Mouse (Mus musculus): ENCODE measurements around the gene Reep6. TPM values are rescaled to one million over a fixed set of nuclear protein-coding genes. Genes with fewer than 3 reads are reported as not detected.

Reep6 gene
- polyA plus RNA-seq, 1 experiment, result 287 TPM

GRCm38 (mm10) chr10:80296824-80297223 is 32.9 kb upstream of the Reep6 start:
- peaks cover 29% of the 10 kb centered on the region for H3K27me3 ChIP-seq (ENCODE audit: control insufficient read depth, insufficient read depth, low read length)
- TF ChIP-seq CTCF (IDR thresholded peaks at IDR 0.05; ENCODE audit: extremely low read depth, insufficient read length, insufficient replicate concordance, low read depth, low read length), result no peak
- TF ChIP-seq POLR2A (IDR thresholded peaks at IDR 0.05; ENCODE audit: low read depth, low read length), result no peak
- peaks cover 15% of the 10 kb centered on the region for H3K36me3 ChIP-seq (ENCODE audit: control insufficient read depth, insufficient read depth, low read length)
- H3K4me3 ChIP-seq (ENCODE audit: low read depth, low read length), result no peak overlapping the region
- H3K4me1 ChIP-seq (ENCODE audit: control insufficient read depth, insufficient read depth, insufficient read length, low read length), result peaks cover 7% of the 10 kb centered on the region
- WGBS, result 86% methylated on average over 5 of the region's 5 CpGs
- H3K27ac ChIP-seq (ENCODE audit: insufficient read depth, low read depth, low read length), result no peak overlapping the region

DNA sequence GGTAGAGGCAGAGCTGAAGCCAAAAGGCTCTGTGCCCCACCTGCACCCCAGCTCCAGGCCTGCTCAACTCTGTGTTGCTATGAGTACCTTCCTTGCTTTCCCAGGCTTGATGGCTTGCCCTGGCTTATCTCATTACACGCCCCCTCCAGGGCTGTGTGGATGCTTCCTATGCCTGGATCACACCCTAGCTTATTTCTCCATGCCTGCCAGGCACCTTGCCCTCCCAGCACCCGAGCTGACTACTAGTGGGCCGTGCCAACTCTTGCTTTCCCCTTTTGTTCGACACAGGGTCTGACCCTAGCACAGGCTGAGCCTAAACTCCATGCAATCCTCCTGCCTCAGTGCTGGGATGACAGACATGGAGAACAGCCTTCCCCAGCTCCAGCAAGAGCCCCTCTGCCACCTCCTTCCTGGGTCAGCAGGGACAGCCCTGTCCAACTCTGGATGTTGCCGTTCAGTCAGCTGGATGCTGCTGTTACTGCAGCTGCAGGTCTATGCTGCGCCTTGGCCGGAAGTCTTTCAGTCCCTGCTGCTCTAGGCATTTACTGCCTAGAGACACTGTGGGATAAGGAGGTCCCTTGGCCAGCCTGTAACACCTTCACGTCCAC is 32.1 kb upstream of the Reep6 start:
- peaks cover 7% of the 10 kb centered on the region for H3K4me1 ChIP-seq (ENCODE audit: control insufficient read depth, insufficient read depth, insufficient read length, low read length)
- no peak for TF ChIP-seq POLR2A (IDR thresholded peaks at IDR 0.05; ENCODE audit: low read depth, low read length)
- no peak for TF ChIP-seq CTCF (IDR thresholded peaks at IDR 0.05; ENCODE audit: extremely low read depth, insufficient read length, insufficient replicate concordance, low read depth, low read length)
- 56% methylated on average over 8 of the region's 8 CpGs for WGBS
- H3K36me3 ChIP-seq (ENCODE audit: control insufficient read depth, insufficient read depth, low read length), result peaks cover 15% of the 10 kb centered on the region
- H3K4me3 ChIP-seq (ENCODE audit: low read depth, low read length), result no peak overlapping the region
- H3K27ac ChIP-seq (ENCODE audit: insufficient read depth, low read depth, low read length), result no peak overlapping the region
- H3K27me3 ChIP-seq (ENCODE audit: control insufficient read depth, insufficient read depth, low read length), result peaks cover 33% of the 10 kb centered on the region

- Histone ChIP-seq H3K4me3 (ENCODE audit: low read depth, low read length) (no peak overlapping the region), H3K27me3 (ENCODE audit: control insufficient read depth, insufficient read depth, low read length) (peaks cover 38% of the 10 kb centered on the region), H3K27ac (ENCODE audit: insufficient read depth, low read depth, low read length) (no peak overlapping the region), H3K4me1 (ENCODE audit: control insufficient read depth, insufficient read depth, insufficient read length, low read length) (peaks cover 7% of the 10 kb centered on the region), H3K36me3 (ENCODE audit: control insufficient read depth, insufficient read depth, low read length) (peaks cover 9% of the 10 kb centered on the region)
- WGBS, result 9% methylated on average over 26 of the region's 26 CpGs
- TF ChIP-seq CTCF (IDR thresholded peaks at IDR 0.05; ENCODE audit: extremely low read depth, insufficient read length, insufficient replicate concordance, low read depth, low read length) (no peak), POLR2A (IDR thresholded peaks at IDR 0.05; ENCODE audit: low read depth, low read length) (no peak)
Measured at GRCm38 (mm10) chr10:80298571-80299281, 31.0 kb upstream of the Reep6 start.

DNA sequence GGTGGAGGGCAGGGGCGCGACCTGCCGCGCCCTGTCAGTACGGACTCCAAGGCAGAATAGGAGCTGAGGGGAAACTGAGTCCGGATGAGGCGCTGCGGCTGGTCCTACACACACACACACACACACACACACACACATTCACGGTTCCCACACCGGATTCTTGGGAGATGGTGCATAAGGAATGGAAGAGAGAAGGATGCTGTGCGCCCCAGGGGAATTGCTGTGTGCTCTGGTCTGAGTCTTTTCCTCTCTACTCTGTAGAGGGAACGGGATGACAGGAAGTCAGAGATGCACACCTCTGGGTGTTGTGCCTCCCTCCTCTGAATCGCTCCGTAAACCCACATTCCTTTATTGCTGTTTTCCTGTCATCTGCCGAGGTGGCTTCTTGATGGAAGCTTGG is 30.5 kb upstream of the Reep6 start:
- 16% methylated on average over 15 of the region's 15 CpGs for WGBS
- H3K4me3 ChIP-seq (ENCODE audit: low read depth, low read length), result no peak overlapping the region

GRCm38 (mm10) chr10:80299824-80300223 is 29.9 kb upstream of the Reep6 start:
- Histone ChIP-seq H3K4me3 (ENCODE audit: low read depth, low read length) (no peak overlapping the region), H3K4me1 (ENCODE audit: control insufficient read depth, insufficient read depth, insufficient read length, low read length) (peaks cover 4% of the 10 kb centered on the region), H3K36me3 (ENCODE audit: control insufficient read depth, insufficient read depth, low read length) (no peaks in the 10 kb centered on the region), H3K27me3 (ENCODE audit: control insufficient read depth, insufficient read depth, low read length) (peaks cover 44% of the 10 kb centered on the region), H3K27ac (ENCODE audit: insufficient read depth, low read depth, low read length) (no peak overlapping the region)
- TF ChIP-seq CTCF (IDR thresholded peaks at IDR 0.05; ENCODE audit: extremely low read depth, insufficient read length, insufficient replicate concordance, low read depth, low read length), result no peak
- no peak for TF ChIP-seq POLR2A (IDR thresholded peaks at IDR 0.05; ENCODE audit: low read depth, low read length)
- 58% methylated on average over 10 of the region's 10 CpGs for WGBS

More for the DNA sequence above, 30.5 kb upstream of the Reep6 start:
- H3K36me3 ChIP-seq (ENCODE audit: control insufficient read depth, insufficient read depth, low read length), result peaks cover 4% of the 10 kb centered on the region
- H3K4me1 ChIP-seq (ENCODE audit: control insufficient read depth, insufficient read depth, insufficient read length, low read length), result peaks cover 4% of the 10 kb centered on the region
- peaks cover 39% of the 10 kb centered on the region for H3K27me3 ChIP-seq (ENCODE audit: control insufficient read depth, insufficient read depth, low read length)
- no peak overlapping the region for H3K27ac ChIP-seq (ENCODE audit: insufficient read depth, low read depth, low read length)
- TF ChIP-seq POLR2A (IDR thresholded peaks at IDR 0.05; ENCODE audit: low read depth, low read length) (no peak), CTCF (IDR thresholded peaks at IDR 0.05; ENCODE audit: extremely low read depth, insufficient read length, insufficient replicate concordance, low read depth, low read length) (no peak)

GRCm38 (mm10) chr10:80300672-80301181 is 29.0 kb upstream of the Reep6 start:
- 48% methylated on average over 11 of the region's 11 CpGs for WGBS
- Histone ChIP-seq H3K4me3 (ENCODE audit: low read depth, low read length) (no peak overlapping the region), H3K36me3 (ENCODE audit: control insufficient read depth, insufficient read depth, low read length) (no peaks in the 10 kb centered on the region), H3K27me3 (ENCODE audit: control insufficient read depth, insufficient read depth, low read length) (peaks cover 47% of the 10 kb centered on the region), H3K4me1 (ENCODE audit: control insufficient read depth, insufficient read depth, insufficient read length, low read length) (peaks cover 4% of the 10 kb centered on the region), H3K27ac (ENCODE audit: insufficient read depth, low read depth, low read length) (no peak overlapping the region)
- TF ChIP-seq POLR2A (IDR thresholded peaks at IDR 0.05; ENCODE audit: low read depth, low read length) (no peak), CTCF (IDR thresholded peaks at IDR 0.05; ENCODE audit: extremely low read depth, insufficient read length, insufficient replicate concordance, low read depth, low read length) (no peak)
